Mouse (Mus musculus) 416B (cell line): ENCODE measurements around the gene Tpr.

ENCODE experiments used
- DNase-seq: peaks from one replicate; pipeline ENCODE4 v3.0.0; 2011; ENCODE audit warnings: low read depth

Gene Tpr

DNA sequence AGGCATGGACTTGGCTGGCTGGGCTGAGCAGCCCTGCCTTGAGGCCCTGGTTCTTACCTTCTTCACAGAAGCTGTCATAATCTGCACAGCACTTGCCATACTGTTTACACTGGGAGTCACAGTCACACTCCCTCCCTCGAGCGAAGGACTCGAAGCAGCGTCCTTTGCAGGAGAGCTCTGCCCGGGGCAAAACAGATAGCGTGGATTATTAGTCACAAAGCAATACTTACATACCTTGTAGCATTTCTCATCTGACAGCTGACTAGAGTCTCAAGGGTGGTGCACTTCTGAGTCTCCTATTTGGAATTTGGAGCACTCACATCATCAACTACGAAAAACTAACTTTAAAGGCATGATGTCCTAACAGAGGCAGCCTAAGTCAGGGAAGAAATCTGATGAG, 68.0 kb downstream of the Tpr start:
- no peak for DNase-seq

DNA sequence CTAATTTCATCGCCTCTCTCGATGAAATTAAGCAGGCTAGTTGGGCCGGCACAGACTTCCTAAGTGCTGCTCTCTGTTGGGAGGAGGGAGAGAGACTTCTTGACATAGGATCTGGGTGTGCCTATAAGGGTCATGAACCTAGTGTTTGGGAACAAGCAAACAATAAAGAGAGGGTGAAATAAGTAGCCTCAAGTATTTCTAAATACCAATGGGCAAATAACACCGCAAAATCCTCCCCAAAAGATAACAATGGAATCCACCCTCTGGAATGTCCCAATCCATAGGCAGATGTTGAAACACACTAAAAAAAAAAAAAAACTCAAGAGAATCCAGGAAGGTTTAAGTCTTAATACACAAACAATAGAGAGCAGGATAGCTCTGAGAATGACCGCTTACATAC, 70.4 kb downstream of the Tpr start:
- no peak for DNase-seq

DNA sequence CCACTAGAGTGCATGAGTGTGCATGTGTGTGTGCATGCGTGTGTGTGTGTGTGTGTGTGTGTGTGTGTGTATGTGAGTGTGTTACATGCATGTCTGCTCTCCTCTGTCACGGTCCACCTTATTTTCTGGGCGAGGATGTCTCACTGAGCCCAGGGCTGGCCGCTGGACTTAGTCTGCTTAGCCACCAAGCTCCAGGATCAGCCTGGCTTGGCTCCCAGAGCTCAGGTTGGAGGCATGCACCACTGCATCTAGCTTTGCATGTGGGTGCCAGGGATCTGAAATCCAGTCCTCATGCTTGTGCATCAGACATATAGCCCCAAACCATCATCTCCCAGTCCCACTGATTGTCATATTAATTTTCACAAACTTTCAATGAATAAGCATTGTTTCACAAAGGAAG, 71.1 kb downstream of the Tpr start:
- DNase-seq, result no peak

DNA sequence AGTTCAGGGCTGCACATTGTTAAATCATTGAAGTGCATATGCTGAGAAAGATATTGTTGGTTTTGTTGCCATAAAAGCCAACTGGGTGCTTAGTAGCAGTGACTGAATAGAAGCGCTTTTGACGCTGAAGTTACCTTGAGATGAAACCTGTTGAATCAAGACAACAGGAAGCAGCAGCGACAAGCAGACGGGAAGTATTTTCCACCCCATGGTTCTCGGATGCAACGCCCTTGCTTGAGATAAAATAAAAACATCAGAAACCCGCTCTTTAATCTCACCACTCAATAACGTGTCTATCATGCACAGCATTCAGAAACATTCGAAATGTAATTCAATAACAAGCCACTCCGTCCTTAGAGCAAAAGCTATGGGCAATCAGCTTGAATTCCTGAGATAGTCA, 72.7 kb downstream of the Tpr start:
- DNase-seq, result no peak

DNA sequence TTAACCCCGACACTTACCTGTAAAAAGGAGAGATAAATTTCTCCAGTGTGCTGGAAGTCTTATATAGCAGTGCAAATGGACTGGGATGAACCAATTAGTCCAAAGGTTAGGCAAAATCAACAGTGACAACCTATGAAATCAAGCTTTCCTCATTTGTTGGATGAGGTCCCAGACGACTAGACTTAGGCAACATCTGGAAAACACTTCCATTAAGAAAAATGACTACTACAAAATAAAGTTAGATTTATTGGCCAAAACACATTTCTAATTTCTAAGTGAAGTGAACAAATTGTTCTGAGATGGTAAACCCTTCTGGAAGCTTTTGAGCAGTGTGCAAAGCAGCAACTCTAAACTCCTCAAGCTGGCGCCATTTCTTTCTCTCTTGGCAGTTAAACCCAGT, 73.5 kb downstream of the Tpr start, which contains the start of gene Prg4:
TSS of gene Prg4 (minus strand) at position 34 of the 400 bp plus-strand sequence.
- DNase-seq, result no peak

DNA sequence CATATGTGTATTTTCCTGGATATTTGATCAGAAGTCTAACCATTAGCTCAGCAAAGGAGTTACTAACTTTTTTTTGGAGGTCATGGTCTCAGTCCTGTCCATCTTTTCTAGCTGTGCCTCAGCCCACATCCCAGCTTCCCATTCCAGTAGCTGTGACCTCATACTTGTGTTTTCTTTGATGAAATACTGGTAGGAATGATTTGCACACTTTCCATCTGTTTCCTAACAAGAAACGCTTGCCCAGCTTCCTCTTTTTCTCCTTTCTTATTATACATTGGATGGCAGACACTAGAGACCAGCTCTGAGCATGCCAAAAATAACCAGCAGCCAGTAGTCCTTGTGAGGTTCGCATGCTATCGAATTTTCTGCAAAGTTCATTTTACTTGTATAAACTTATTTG, 77.4 kb downstream of the Tpr start:
- peak; percentile 73 for DNase-seq

DNA sequence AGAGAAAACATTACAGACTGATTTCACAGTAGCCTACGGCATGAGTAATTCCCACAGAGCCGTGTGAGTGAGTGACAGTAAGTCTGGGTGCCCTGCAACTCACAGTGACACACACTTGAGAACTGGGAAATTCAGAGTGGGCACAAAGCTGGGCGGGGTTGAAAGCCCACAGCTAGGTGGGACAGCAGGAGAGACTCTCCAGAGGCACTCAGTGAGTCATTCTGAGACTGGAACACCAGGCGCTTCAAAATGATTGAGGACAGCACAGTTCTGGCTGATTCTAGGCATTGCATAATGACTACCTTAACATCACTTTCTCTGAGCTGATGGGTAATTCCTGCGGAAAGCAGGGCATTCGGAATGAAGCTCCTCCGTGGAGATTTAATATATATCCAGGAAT, 79.9 kb downstream of the Tpr start:
- DNase-seq, result no peak

DNA sequence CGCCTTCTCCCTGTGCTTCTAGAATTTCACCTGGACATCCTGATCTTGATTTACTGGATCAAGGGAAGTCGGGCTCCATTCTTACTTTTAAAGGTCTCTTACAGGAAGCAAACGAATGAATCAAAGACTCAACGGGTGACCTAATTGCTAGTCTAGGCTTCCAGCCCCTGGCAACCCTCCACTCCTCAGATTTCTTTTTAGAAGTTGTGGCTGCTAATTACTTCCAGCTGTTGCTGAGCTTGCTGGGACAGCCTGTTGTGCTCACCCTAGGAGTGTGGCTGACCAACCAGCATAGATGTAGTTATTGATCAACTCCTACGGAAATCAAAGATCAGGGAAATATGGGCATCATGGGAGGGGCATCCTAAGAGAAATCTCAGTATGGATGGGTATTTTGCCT, 88.0 kb downstream of the Tpr start:
- no peak for DNase-seq

DNA sequence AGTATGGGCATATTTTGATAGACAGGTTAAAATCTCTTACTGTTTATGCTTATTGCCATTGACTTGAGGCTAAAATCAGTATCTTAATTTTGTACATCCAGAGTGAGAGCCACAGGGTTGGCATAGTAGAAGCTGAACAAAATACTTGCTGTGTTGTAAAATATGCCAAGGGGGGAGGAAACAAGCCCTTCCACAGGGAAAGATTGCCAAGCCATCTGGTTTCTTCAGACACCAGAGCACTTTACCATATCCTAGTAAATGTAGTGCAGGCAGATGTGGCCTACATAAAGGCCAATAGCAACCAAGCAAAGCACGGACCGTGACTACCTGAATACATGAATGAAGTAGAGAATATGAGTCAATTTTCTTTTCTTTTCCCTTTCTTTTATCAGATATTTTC, 96.5 kb downstream of the Tpr start:
- DNase-seq, result no peak

DNA sequence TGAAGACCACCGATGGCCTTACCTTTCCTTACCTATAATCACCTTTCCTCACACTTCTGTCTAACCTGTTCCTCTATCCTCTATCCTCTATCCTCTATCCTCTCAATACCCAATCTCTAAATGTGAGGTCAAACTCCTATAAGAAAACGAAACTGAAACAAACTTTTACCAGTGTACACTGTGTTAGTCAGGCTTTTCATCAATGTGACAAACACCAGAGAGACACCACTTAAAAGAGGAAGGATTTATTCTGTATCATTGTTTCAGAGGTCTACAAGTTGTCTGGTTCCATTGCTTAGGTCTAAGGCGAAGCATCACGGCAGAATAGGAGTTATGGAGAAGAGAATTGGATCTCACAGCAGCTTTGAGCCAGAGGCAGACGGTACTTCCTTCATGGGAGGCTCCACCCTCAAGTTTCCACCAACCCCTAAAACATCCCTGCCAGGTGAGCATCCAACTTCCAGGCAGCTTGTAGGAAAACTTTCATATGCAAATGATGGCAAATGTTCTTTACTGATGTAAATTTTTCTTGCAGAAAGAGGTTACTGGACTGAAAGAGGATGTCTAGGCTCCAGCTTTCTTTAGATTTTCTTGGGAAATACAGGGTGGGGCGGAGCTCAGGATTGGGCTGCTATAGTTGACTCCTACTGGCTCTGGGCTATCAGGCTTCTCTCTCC, 104.1 kb downstream of the Tpr start:
- peak; percentile 60 for DNase-seq

DNA sequence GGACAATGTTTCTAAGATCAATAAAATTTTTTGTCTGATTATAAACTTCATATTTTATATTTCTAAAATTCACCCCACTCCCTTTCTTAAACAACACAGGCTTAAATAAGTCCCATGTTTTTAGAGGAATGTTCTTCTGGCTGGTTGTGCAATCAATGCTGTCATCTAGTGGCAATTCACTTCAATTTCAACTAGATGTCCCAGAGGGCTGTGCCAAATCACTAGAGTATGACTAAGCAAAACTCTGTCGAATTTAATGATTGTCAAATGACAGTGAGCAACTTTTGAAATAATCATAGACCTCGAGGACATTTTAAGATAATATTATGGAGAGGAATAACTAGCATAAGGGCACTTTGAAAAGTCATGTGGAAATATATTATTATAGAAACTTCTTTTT, 105.1 kb downstream of the Tpr start:
- DNase-seq, result peak; percentile 86

DNA sequence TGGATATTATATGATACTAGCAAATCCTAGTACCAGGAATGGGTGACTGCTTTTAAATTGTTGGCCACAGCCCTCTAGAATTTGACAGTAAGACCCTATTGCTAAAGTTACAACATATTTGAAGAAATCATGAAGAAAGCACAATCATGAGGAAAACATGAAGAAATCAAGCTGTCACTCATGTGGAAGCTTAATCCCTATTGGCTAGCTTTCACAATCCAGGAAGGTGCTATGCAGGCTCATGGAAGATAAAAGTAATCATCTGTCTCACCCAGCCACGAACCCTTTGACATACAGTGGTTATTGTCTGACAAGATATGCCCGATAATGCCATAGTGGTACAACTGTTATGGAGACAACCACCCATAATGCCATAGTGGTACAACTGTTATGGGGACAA, 105.5 kb downstream of the Tpr start:
- peak; percentile 48 for DNase-seq
